Mouse (Mus musculus): ENCODE measurements around the gene Cdc14a.

- TF ChIP-seq EP300 (IDR thresholded peaks at IDR 0.05; ENCODE audit: insufficient read depth, low read depth, low read length) = no peak
- no peak for TF ChIP-seq CTCF (IDR thresholded peaks at IDR 0.05)
These were observed 86.0 kb downstream of the Cdc14a start for GRCm38 (mm10) chr3:116337840-116338239.

All from heart, adult 2 months (tissue).